Mouse (Mus musculus) G1E (cell line): ENCODE results near the gene Trim80. TPM values are rescaled to one million over a fixed set of nuclear protein-coding genes. Genes with fewer than 3 reads are reported as not detected.

ENCODE experiments used
- ATAC-seq: 2 replicates; pipeline ENCODE4 v1.8.0; 2016; ENCODE audit warnings: mild to moderate bottlenecking; ENCODE audit not compliant: insufficient number of reproducible peaks, poor library complexity, low FRiP score, severe bottlenecking; ENCODE audit errors: extremely low read depth
- DNase-seq: peaks from one replicate; pipeline ENCODE4 v3.0.0; 2012; ENCODE audit warnings: low spot score
- H3K27me3 ChIP-seq: 2 replicates; pipeline ENCODE4 v1.6.1; 2012; ENCODE audit warnings: mild to moderate bottlenecking, low read length, inconsistent platforms; ENCODE audit not compliant: insufficient read depth
- H3K36me3 ChIP-seq: replicated peaks from 2 replicates; pipeline ENCODE3; 2012; ENCODE audit warnings: mild to moderate bottlenecking, inconsistent platforms
- H3K4me1 ChIP-seq: 2 replicates; pipeline ENCODE4 v1.6.1; 2012; ENCODE audit warnings: low read depth, low read length, inconsistent platforms, mixed read lengths; ENCODE audit not compliant: insufficient read depth
- H3K4me3 ChIP-seq: 2 replicates; pipeline ENCODE4 v1.5.1; 2012; ENCODE audit warnings: low read depth, mild to moderate bottlenecking, inconsistent platforms, low read length, moderate library complexity, mixed read lengths
- H3K9me3 ChIP-seq: replicated peaks from 2 replicates; pipeline ENCODE4 v1.6.1; 2012; ENCODE audit warnings: inconsistent platforms
- CTCF ChIP-seq: IDR thresholded peaks from 2 replicates; pipeline ENCODE4 v1.5.1; 2012; ENCODE audit warnings: low read depth, low read length, inconsistent platforms, mixed read lengths
- GATA1 ChIP-seq: IDR thresholded peaks from 2 replicates; pipeline ENCODE4 v1.6.1; 2012; ENCODE audit warnings: borderline replicate concordance, low read length, inconsistent platforms, mixed read lengths
- GATA2 ChIP-seq: IDR thresholded peaks from 2 replicates; pipeline ENCODE4 v1.6.1; 2012; ENCODE audit warnings: low read depth, low read length, inconsistent platforms, borderline replicate concordance
- POLR2AphosphoS5 ChIP-seq: IDR thresholded peaks from 2 replicates; pipeline ENCODE4 v1.6.1; 2012; ENCODE audit warnings: low read depth, low read length, inconsistent platforms; ENCODE audit not compliant: insufficient replicate concordance
- TAL1 ChIP-seq: conservative IDR thresholded peaks from 2 replicates; pipeline ENCODE4 v1.6.1; 2012; ENCODE audit warnings: low read depth, low read length, inconsistent platforms, mixed read lengths
- polyA plus RNA-seq: library from polyadenylated mRNA; stranded (reverse); fragments of >175 nt; gene quantifications from 2 replicates; pipeline ENCODE4 v1.2.3, GENCODE M21; 2012
- total RNA-seq, 2 experiments: library from RNA; stranded (forward) in 1 of 2; stranded (reverse) in 1 of 2; fragments of 200-1000 nt in 1 of 2; fragments of >200 nt in 1 of 2; fragmentation: Nextera tagmentation in 1 of 2; gene quantifications; 2 replicates each; pipeline ENCODE4 v1.2.3; 2014 to 2017

Trim80 gene
- total and polyA plus RNA-seq, 3 experiments, result not detected

DNA sequence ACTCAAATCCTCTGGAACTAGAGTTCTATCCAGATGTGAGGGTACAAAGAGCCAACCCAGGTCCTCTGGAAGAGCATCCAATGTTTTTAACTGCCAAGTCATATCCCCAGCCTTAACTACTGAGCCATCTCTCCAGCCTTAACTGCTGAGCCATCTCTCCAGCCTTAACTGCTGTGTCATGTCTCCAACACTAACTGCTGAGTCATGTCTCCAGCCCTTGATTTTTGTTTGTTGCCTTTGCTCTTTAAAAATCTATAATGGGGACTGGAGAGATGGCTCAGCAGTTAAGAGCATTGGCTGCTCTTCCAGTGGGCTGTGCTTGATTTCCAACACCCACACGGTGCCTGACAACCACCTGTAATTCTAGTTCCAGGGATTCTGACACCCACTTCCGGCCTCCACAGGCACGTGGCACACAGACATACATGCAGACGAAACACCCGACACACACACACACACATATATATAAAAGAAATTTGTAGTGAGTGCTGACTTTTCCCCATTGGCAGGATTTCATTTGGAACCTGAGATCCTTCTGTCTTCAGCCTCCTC lies 2.7 kb upstream of the Trim80 start:
- Histone ChIP-seq H3K9me3 (peaks cover 7% of the 10 kb centered on the region; the same call in 1 of the 2 replicates), H3K27me3 (peaks cover 11% of the 10 kb centered on the region; the same call in 1 of the 2 replicates), H3K4me1 (peaks cover 29% of the 10 kb centered on the region), H3K36me3 (peaks cover 4% of the 10 kb centered on the region), H3K4me3 (no peak overlapping the region)
- DNase-seq (no peak), ATAC-seq (peak; percentile 49)
- TF ChIP-seq GATA2 (no peak), TAL1 (no peak), CTCF (no peak), POLR2AphosphoS5 (no peak), GATA1 (no peak)

DNA sequence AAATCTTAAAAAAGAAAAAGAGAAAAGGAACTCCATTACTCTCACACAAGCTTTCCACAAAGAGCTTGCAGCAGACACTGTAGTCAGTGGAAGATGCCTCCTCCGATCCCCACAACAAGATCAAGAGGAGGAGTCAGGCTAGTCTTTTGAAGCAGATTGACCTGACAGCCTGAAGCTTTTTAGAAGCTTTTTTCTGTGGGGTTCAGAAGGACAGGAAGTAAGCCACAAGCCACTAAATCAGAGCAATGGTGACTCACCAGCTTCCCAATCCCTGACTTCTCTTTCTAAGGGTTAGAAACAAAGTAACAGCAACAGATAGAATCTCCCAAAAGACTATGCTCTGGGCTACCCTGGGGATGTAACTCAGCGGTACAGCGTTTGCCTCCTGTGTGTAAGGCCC lies 1.0 kb upstream of the Trim80 start:
- Histone ChIP-seq H3K4me3 (no peak overlapping the region), H3K36me3 (no peaks in the 10 kb centered on the region), H3K4me1 (peaks cover 29% of the 10 kb centered on the region), H3K27me3 (peaks cover 15% of the 10 kb centered on the region; the same call in 1 of the 2 replicates), H3K9me3 (peaks cover 7% of the 10 kb centered on the region; the same call in 1 of the 2 replicates)
- DNase-seq (no peak), ATAC-seq (no peak)
- TF ChIP-seq CTCF, result no peak
- no peak for TF ChIP-seq POLR2AphosphoS5
- TF ChIP-seq TAL1, result no peak

DNA sequence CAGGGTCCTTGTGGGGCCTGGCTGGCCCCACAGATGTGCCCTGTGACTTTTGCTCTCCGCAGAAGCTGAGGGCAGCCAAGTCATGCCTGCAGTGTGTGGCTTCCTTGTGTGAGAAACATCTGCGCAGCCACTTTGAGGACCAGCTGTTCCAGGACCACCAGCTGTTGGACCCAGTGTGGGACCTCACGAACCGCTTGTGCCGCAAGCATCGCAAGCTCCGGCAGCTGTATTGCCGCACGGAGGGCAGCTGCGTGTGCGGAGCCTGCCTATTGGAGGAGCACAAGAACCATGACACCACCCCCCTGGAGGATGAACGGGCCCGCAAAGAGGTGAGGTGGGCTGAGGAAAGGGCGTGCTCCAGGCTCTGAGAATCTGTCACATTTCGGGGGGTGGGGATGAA lies 1.1 kb downstream of the Trim80 start:
- no peak for DNase-seq
- peaks cover 23% of the 10 kb centered on the region for H3K4me1 ChIP-seq
- no peaks in the 10 kb centered on the region for H3K36me3 ChIP-seq
- TF ChIP-seq GATA1 (no peak), CTCF (no peak), TAL1 (no peak), POLR2AphosphoS5 (no peak), GATA2 (no peak)
- H3K27me3 ChIP-seq, result peaks cover 29% of the 10 kb centered on the region
- ATAC-seq, result no peak
- peaks cover 7% of the 10 kb centered on the region; the same call in 1 of the 2 replicates for H3K9me3 ChIP-seq
- no peak overlapping the region for H3K4me3 ChIP-seq

DNA sequence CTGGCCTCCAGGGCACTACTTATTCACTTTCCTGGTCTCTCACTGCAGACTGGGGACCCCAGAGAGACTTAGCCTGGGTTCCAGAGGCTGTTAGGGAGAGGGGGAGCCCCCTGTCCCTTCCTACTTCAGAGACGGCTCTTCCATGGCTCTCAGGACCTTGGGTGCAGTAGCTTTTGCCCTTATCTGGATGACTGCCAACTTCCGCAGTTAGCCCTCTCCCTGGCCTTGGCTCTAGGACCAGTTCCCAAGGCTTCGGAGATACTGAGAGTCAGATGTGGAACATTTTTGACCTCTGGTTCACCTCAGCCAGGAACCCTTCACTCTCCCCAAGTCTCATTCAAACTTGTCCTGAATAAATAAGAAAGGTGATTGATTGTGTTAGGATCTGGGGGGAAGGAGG lies 6.6 kb downstream of the Trim80 start:
- no peak for DNase-seq
- Histone ChIP-seq H3K9me3 (no peaks in the 10 kb centered on the region), H3K27me3 (peaks cover 55% of the 10 kb centered on the region), H3K4me3 (no peak overlapping the region), H3K4me1 (no peaks in the 10 kb centered on the region), H3K36me3 (no peaks in the 10 kb centered on the region)
- no peak for ATAC-seq
- no peak for TF ChIP-seq GATA1
- TF ChIP-seq POLR2AphosphoS5, result no peak
- no peak for TF ChIP-seq CTCF
- TF ChIP-seq TAL1, result no peak

DNA sequence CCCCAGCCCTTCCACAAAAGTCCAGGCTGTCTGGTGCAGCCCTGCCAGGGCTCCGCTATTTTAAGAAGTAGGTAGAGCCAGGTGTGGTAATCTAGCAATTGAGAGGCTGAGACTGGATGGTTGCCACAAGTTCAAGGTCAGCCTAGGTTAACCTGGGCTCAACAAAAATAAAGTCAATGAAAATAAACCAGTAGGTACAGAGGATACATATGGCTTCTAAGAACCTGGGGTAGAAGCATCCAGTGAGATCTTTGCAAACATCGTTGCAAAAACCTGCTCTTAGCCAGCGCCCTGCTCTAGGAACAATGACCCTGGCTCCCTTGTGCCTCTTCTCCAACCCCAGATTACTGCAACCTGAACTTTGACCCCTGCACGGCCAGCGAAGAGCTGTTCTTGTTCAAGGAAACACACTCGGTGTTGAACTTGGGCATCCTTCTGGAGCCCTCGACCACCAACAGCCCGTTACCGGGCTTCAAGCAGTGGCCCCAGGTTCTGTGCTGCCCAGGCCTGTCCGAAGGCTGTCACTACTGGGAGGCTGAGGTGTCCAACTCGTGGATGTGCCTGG lies 7.1 kb downstream of the Trim80 start:
- Histone ChIP-seq H3K27me3 (peaks cover 55% of the 10 kb centered on the region), H3K36me3 (no peaks in the 10 kb centered on the region), H3K4me3 (no peak overlapping the region), H3K4me1 (no peaks in the 10 kb centered on the region), H3K9me3 (no peaks in the 10 kb centered on the region)
- no peak for TF ChIP-seq TAL1
- TF ChIP-seq GATA2, result no peak
- no peak for TF ChIP-seq CTCF
- TF ChIP-seq POLR2AphosphoS5, result no peak
- no peak for TF ChIP-seq GATA1
- ATAC-seq (no peak), DNase-seq (no peak)

DNA sequence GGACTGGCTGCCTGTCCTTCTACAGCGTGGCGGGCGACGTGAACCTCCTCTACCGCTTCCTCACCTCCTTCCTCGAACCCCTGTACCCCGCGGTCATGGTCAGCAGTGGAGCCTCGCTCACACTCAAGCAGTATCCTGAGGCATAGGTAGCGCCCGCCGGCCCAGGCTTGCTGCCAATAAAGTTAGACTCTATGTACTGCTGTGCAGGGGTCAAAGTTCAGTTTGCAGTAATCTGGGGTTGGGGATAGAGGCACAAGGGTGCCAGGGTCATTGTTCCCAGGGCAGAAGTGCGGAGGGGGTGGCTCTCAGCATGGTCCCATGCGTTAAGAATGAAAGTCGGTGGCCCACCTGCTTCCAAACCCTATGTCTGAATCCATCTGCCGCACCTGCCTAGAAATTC lies 7.7 kb downstream of the Trim80 start:
- TF ChIP-seq GATA1 (no peak), GATA2 (no peak), TAL1 (no peak), POLR2AphosphoS5 (no peak), CTCF (no peak)
- no peak overlapping the region for H3K4me3 ChIP-seq
- no peaks in the 10 kb centered on the region for H3K36me3 ChIP-seq
- no peaks in the 10 kb centered on the region for H3K4me1 ChIP-seq
- peaks cover 55% of the 10 kb centered on the region for H3K27me3 ChIP-seq
- ATAC-seq (no peak), DNase-seq (no peak)
- no peaks in the 10 kb centered on the region for H3K9me3 ChIP-seq
